Mouse (Mus musculus) midbrain, embryonic 14.5 days (tissue): ENCODE results near the gene Myof. TPM values are rescaled to one million over a fixed set of nuclear protein-coding genes. Genes with fewer than 3 reads are reported as not detected.
A peak's percentile ranks its signal among the peaks of the same experiment; 100 is the strongest.

Source experiments
- ATAC-seq: fragments of 200-750 bp; cut with Nextera tagmentation; 2 replicates; pipeline ENCODE4 v1.8.0; 2017; ENCODE audit warnings: moderate number of reproducible peaks, moderate library complexity; ENCODE audit not compliant: low FRiP score, low TSS enrichment
- DNase-seq: peaks from one replicate; pipeline ENCODE4 v3.0.0-alpha.2; 2015
- H3K27ac ChIP-seq: fragments of 300-500 bp; sonication (generic); replicated peaks from 2 replicates; pipeline ENCODE4 v1.5.1; 2014; ENCODE audit warnings: mild to moderate bottlenecking, low read depth, low read length, moderate library complexity
- H3K27me3 ChIP-seq: fragments of 300-500 bp; sonication (generic); 2 replicates; pipeline ENCODE4 v1.6.1; 2014; ENCODE audit warnings: low read length, control low read depth, mixed read lengths; ENCODE audit not compliant: control insufficient read depth, insufficient read depth
- H3K36me3 ChIP-seq: fragments of 300-500 bp; sonication (generic); 2 replicates; pipeline ENCODE4 v1.6.1; 2014; ENCODE audit warnings: low read length, control low read depth; ENCODE audit not compliant: control insufficient read depth, insufficient read depth
- H3K4me1 ChIP-seq: fragments of 300-500 bp; sonication (generic); 2 replicates; pipeline ENCODE4 v1.6.1; 2014; ENCODE audit warnings: mild to moderate bottlenecking, antibody characterized with exemption, low read length, control low read depth; ENCODE audit not compliant: control insufficient read depth, insufficient read depth
- H3K4me2 ChIP-seq: fragments of 300-500 bp; sonication (generic); 2 replicates; pipeline ENCODE4 v1.6.1; 2014; ENCODE audit warnings: mild to moderate bottlenecking, low read length, moderate library complexity
- H3K4me3 ChIP-seq: fragments of 300-500 bp; sonication (generic); replicated peaks from 2 replicates; pipeline ENCODE4 v1.5.1; 2014; ENCODE audit warnings: low read depth, low read length
- H3K9ac ChIP-seq: fragments of 300-500 bp; sonication (generic); replicated peaks from 2 replicates; pipeline ENCODE4 v1.6.1; 2014; ENCODE audit warnings: mild to moderate bottlenecking, low read length, moderate library complexity
- H3K9me3 ChIP-seq: fragments of 300-500 bp; sonication (generic); 2 replicates; pipeline ENCODE4 v1.6.1; 2016; ENCODE audit warnings: low read length, control low read depth, mixed read lengths; ENCODE audit not compliant: control insufficient read depth
- WGBS: fragments of 180-500 bp; shearing (Covaris S2); extraction: QIAGEN DNeasy Blood & Tissue Kit; methylation state at CpG from one replicate; pipeline ENCODE4 v1.1.7; 2014; 5-methylcytosine and 5-hydroxymethylcytosine counted together
- polyA plus RNA-seq: library from polyadenylated mRNA; unstranded; fragments of >200 nt; fragmentation: Nextera tagmentation; extraction: Ambion mirVana; gene quantifications from 2 replicates; pipeline ENCODE4 v1.2.1, GENCODE M21; 2014

The Myof gene
- 0.15 and 1.1 TPM in 2 replicates for polyA plus RNA-seq

DNA sequence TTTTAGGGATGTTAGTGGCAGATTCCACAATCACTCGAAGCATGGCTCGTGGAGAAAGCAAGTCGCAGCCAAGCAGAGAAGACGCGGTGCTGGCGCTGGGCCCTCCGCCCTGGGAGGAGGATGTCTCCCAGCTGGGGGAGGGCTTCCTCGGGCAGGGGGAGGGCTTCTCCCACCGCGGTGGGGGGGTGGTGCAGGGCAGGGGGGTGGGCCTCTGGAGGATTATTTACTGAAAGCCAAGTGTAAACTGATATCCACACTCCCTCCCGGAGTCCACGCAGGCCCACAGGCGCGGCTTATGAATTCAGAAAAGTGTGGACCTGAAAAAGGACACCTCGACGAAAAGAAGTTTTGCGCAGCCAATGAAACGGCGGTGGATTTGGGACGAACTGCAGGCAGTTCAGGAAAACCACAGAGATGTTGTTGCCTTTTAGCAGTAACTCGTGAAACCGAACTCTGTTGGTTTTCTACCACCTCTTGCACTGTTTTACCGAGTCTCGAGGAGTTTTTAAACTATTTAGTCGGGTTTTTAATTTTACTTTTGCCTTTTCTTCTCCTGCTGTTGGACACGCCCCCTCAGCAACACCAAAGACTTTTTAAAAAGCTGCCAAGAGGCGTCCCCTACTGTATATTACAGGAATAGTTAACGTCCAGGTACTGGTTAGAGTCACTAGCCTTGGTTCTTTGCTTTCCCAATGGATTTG lies at the start of gene Myof:
Gene Myof (minus strand): TSS at position 297 of the 701 bp plus-strand sequence.
- H3K9me3 ChIP-seq, result no peaks in the 10 kb centered on the region
- H3K27ac ChIP-seq, result no peak within 1 kb of the TSS
- H3K9ac ChIP-seq, result no peak within 1 kb of the TSS; the same call in 1 of the 2 replicates
- DNase-seq, result peak; percentile 37
- H3K4me1 ChIP-seq, result no peaks in the 10 kb centered on the region
- WGBS, result 2% methylated on average over 28 of the region's 28 CpGs
- no peaks in the 10 kb centered on the region for H3K36me3 ChIP-seq
- H3K4me2 ChIP-seq, result peak within 1 kb of the TSS; percentile 46
- ATAC-seq, result no peak
- peak within 1 kb of the TSS; percentile 21; the same call in 1 of the 2 replicates for H3K4me3 ChIP-seq
- peaks cover 17% of the 10 kb centered on the region for H3K27me3 ChIP-seq

DNA sequence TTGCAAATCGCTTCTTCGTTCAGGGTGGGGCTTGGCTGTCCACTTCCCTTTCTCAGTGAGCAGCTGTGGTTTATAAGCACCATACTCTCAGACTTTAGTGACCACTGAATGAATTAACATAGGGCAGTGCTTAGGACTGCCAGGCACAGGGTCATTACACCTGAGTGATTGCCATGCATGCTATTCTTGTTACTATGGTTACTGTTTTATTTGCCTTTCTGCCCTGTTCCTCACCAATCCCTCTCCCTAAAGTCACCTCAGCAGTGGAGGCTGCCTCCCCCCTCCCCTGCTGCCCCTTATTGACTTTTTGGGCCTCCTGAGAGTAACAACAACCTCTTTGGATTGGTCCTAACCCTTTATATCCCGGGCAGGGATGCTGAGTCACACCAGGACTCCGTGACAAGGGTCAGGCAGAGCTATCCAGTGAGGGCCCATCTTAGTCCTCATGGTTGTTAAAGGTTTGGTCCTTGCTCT lies 48.2 kb upstream of the Myof start:
- H3K9me3 ChIP-seq, result no peaks in the 10 kb centered on the region
- H3K27ac ChIP-seq, result no peak overlapping the region
- 52% methylated on average over 4 of the region's 4 CpGs for WGBS
- ATAC-seq (no peak), DNase-seq (no peak)
- H3K36me3 ChIP-seq, result no peaks in the 10 kb centered on the region
- peaks cover 10% of the 10 kb centered on the region for H3K27me3 ChIP-seq
- no peak overlapping the region for H3K4me2 ChIP-seq
- H3K9ac ChIP-seq, result no peak overlapping the region
- no peak overlapping the region for H3K4me3 ChIP-seq
- H3K4me1 ChIP-seq, result no peaks in the 10 kb centered on the region

DNA sequence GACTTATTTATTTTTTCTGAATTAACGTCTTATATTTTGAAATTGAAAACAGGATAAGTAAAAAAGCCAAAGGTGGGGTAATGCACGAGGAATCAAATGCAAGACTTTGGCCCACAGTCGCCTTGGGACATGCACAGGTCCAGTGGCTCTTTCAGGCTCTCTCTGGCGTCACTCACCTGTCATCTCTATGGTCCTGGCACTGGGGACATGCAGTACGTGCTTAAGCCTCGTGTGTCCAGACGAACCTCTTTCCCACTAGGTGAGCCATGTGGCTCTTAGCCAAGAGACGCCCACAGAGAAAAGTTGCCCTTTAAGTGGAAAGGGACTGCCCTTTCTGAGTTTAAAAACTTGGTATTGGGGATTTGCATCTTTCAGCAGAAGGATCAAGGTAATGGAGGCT lies 46.0 kb upstream of the Myof start:
- H3K4me1 ChIP-seq, result no peaks in the 10 kb centered on the region
- no peaks in the 10 kb centered on the region for H3K36me3 ChIP-seq
- H3K27me3 ChIP-seq, result no peaks in the 10 kb centered on the region
- no peak overlapping the region for H3K9ac ChIP-seq
- H3K4me2 ChIP-seq, result no peak overlapping the region
- ATAC-seq (no peak), DNase-seq (no peak)
- H3K9me3 ChIP-seq, result no peaks in the 10 kb centered on the region
- no peak overlapping the region for H3K27ac ChIP-seq
- 83% methylated on average over 8 of the region's 8 CpGs for WGBS
- no peak overlapping the region for H3K4me3 ChIP-seq

DNA sequence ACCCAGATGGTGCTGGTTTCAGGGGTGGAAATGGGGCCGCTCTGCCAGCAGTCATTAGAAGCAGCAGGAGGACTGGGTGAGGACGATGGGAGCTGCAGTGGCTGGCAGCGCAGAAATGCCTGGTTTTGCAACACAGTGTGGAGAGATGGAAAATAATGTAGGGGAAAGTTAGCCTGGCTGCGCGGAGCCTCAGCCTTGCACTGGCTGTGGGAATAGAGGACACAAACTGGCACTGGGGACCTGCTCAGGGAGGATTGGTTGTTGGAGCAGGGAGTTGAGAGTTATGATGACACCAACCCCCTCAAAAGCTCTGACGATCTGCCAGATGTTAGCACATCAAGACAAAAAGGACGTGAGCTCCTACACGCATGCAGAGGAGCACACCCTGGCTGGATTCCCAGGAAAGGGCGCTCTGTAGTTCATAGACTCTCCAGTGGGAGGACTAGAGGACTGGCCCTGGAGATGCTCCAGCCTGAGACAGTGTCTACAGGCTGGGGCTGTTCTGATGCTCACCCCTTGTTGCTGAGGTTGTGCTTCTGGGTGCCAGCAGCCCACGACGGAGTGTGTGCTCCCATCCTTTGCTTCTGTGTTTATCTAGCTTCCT lies 43.7 kb upstream of the Myof start:
- DNase-seq (peak; percentile 46), ATAC-seq (no peak; the same call in 1 of the 2 replicates)
- WGBS, result 60% methylated on average over 11 of the region's 11 CpGs
- H3K4me3 ChIP-seq, result no peak overlapping the region
- H3K27ac ChIP-seq, result no peak overlapping the region
- H3K9ac ChIP-seq, result no peak overlapping the region
- H3K9me3 ChIP-seq, result no peaks in the 10 kb centered on the region
- no peaks in the 10 kb centered on the region for H3K27me3 ChIP-seq
- no peaks in the 10 kb centered on the region for H3K4me1 ChIP-seq
- H3K36me3 ChIP-seq, result no peaks in the 10 kb centered on the region
- H3K4me2 ChIP-seq, result no peak overlapping the region

DNA sequence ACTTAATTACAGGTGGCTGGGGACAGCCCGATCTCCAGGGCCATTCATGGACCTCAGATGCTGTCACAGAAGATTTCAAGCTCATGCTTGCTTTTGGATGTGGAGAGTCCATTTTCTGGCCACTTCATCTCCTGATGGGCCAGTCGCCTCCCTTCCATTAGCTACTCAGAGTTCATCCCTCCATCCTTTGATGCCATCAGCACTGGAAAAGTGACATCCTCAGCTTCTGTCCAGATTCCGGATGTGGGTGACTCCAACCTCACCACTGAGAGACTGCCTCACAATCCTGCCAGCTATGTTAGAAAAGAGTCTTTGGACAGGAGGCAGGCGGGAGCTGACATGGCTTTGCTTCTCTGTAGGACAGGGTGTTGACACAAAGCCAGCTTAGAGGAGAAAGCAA lies 42.5 kb upstream of the Myof start:
- no peak for DNase-seq
- no peaks in the 10 kb centered on the region for H3K27me3 ChIP-seq
- H3K36me3 ChIP-seq, result no peaks in the 10 kb centered on the region
- no peaks in the 10 kb centered on the region for H3K4me1 ChIP-seq
- H3K4me3 ChIP-seq, result no peak overlapping the region
- H3K9me3 ChIP-seq, result no peaks in the 10 kb centered on the region
- no peak overlapping the region for H3K27ac ChIP-seq
- WGBS, result 83% methylated on average over 4 of the region's 4 CpGs
- ATAC-seq, result no peak
- no peak overlapping the region for H3K4me2 ChIP-seq
- no peak overlapping the region for H3K9ac ChIP-seq

DNA sequence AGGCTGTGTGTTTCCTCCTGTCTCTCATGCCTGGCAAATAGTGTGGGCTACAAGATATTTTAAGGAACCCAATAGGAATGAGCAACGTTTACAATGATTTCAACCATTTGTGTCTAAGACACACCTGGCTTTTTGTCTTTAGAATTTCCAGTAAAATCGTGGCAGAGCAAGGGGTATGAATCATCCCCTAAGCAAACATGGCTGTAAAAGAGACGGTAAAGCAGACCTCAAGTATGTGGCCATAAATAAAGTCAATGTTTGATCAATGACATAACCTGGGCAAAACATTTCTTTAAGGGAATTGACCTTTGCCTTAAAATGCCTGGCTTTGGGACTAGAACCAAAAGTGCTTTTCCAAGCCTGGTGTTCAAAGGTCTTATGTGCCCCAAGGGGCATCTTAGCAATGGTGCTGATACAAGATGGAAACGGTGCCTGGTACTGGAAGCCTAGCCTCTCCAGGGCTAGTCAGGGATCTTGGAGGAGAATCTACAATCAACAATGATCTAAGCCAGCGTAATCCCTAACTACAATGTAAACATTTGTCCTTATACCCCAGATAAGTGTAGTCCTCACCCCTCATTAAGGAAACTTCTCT lies 39.7 kb upstream of the Myof start:
- Histone ChIP-seq H3K27me3 (no peaks in the 10 kb centered on the region), H3K36me3 (no peaks in the 10 kb centered on the region), H3K9me3 (no peaks in the 10 kb centered on the region), H3K4me2 (no peak overlapping the region), H3K4me1 (no peaks in the 10 kb centered on the region), H3K27ac (no peak overlapping the region), H3K4me3 (no peak overlapping the region), H3K9ac (no peak overlapping the region)
- ATAC-seq (no peak), DNase-seq (no peak)
- 80% methylated on average over 5 of the region's 5 CpGs for WGBS

DNA sequence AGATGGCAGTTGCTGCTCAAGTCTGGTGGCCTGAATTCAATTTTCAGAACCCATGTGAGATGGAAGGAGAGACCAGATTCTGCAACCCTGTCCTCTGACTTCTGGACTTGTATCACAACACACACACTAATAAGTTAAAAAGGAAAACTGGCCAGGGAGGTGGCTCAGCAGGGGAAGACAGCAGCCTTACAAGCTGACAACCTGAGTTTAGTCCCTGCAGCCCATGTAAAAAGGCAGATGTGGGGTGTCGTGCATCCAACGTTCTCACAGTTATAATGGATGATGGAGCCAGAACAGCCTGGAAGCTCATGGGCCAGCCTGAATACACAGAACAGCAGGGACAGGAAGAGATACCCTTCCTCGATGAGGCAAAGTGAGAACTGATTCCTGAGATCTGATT lies 38.0 kb upstream of the Myof start:
- no peak overlapping the region for H3K9ac ChIP-seq
- WGBS, result 84% methylated on average over 3 of the region's 3 CpGs
- no peak overlapping the region for H3K4me3 ChIP-seq
- ATAC-seq (no peak), DNase-seq (no peak)
- H3K27me3 ChIP-seq, result no peaks in the 10 kb centered on the region
- no peak overlapping the region for H3K4me2 ChIP-seq
- no peaks in the 10 kb centered on the region for H3K36me3 ChIP-seq
- H3K9me3 ChIP-seq, result no peaks in the 10 kb centered on the region
- H3K27ac ChIP-seq, result no peak overlapping the region
- no peaks in the 10 kb centered on the region for H3K4me1 ChIP-seq

DNA sequence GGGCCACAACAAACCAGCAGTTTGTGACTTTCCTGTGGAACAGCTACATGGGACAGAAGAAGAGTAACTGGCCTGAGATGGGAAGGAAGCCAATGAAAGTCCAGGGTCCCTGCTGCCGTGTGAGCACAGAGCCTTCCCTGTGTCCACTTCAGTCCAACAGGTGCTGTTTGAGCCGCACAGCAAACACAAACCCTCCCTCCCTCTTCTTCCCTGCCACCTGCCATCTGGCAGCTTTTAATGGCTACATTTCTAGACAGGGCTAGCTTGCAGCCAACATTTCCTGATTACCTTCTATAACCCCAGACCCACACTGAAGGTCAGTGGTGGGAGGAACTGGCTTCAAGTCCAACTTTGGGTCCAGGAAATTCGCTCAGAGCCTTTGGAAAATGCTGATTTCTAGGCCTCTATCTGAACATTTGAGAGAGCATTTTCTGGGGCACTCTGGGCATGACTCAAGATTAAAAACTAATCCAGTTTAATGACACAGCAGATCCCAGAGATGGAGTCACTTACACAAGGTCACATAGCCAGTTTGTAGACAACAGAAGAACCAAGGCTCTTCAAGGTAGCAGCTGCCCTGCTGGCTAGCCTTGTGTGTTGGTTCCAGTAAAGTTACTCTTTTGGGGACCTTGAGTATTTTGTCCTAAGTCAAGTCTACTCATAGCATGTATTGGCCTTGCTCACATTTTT lies 34.6 kb upstream of the Myof start:
- WGBS, result 83% methylated on average over 3 of the region's 3 CpGs
- DNase-seq, result no peak
- no peak overlapping the region for H3K9ac ChIP-seq

More for the DNA sequence above, 34.6 kb upstream of the Myof start:
- no peaks in the 10 kb centered on the region for H3K27me3 ChIP-seq
- no peak overlapping the region for H3K4me3 ChIP-seq
- no peak overlapping the region for H3K27ac ChIP-seq
- H3K9me3 ChIP-seq, result no peaks in the 10 kb centered on the region
- no peak for ATAC-seq
- H3K4me1 ChIP-seq, result no peaks in the 10 kb centered on the region
- 0 out of 2 replicates have a peak, but pooled peaks cover 7% of the 10 kb centered on the region for H3K36me3 ChIP-seq
- no peak overlapping the region for H3K4me2 ChIP-seq
